Mouse (Mus musculus): ENCODE data around the gene Uqcr11.

DNA sequence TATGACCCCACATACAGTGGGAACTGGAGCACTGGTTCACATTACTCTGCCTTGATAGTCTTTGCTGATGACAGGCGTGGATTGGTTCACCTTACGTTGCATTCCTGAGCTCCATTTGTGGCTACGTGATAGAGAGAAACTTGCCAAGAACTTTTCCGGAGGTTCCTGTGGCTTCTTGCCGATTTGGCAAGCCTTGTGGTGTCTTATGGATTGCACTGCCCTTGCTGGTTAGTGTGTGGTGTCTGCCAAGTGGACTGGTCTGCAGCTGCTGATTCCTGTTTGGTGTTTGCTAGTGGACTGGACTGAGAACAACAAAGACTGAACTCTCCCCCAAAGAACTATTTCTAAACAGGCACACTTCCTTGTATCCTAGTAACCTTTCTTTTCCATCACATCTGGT is 48.2 kb upstream of the Uqcr11 start:
- TF ChIP-seq CTCF (IDR thresholded peaks at IDR 0.05; ENCODE audit: borderline replicate concordance, insufficient read depth, low read length): no peak
- no peak for TF ChIP-seq POLR2A (IDR thresholded peaks at IDR 0.05; ENCODE audit: low read depth, low read length)

All from embryonic fibroblast, embryonic 13.5 days (primary cell).